Mouse (Mus musculus) forebrain, embryonic 16.5 days (tissue): Measurements from ENCODE around the gene Tor1a. TPM values are rescaled to one million over a fixed set of nuclear protein-coding genes. Genes with fewer than 3 reads are reported as not detected.

Experiments used
- ATAC-seq: fragments of 200-750 bp; cut with Nextera tagmentation; 2 replicates; pipeline ENCODE4 v1.8.0; 2017; ENCODE audit warnings: mild to moderate bottlenecking, moderate library complexity
- H3K27ac ChIP-seq: fragments of 300-500 bp; sonication (generic); 2 replicates; pipeline ENCODE4 v1.5.1; 2014; ENCODE audit warnings: low read length, control low read depth
- H3K27me3 ChIP-seq: fragments of 300-500 bp; sonication (generic); replicated peaks from 2 replicates; pipeline ENCODE4 v1.6.1; 2014; ENCODE audit warnings: low read length; ENCODE audit not compliant: control insufficient read depth, insufficient read depth
- H3K36me3 ChIP-seq: fragments of 300-500 bp; sonication (generic); 2 replicates; pipeline ENCODE4 v1.6.1; 2014; ENCODE audit not compliant: control insufficient read depth, insufficient read depth
- H3K4me1 ChIP-seq: fragments of 300-500 bp; sonication (generic); replicated peaks from 2 replicates; pipeline ENCODE4 v1.6.1; 2014; ENCODE audit warnings: low read length; ENCODE audit not compliant: control insufficient read depth, insufficient read depth
- H3K4me2 ChIP-seq: fragments of 300-500 bp; sonication (generic); 2 replicates; pipeline ENCODE4 v1.6.1; 2014; ENCODE audit warnings: mild to moderate bottlenecking, low read length, control low read depth
- H3K4me3 ChIP-seq: fragments of 300-500 bp; sonication (generic); replicated peaks from 2 replicates; pipeline ENCODE4 v1.5.1; 2014; ENCODE audit warnings: mild to moderate bottlenecking, low read length, control low read depth
- H3K9ac ChIP-seq: fragments of 300-500 bp; sonication (generic); replicated peaks from 2 replicates; pipeline ENCODE4 v1.6.1; 2014; ENCODE audit warnings: low read depth, low read length, control low read depth
- H3K9me3 ChIP-seq: fragments of 300-500 bp; sonication (generic); 2 replicates; pipeline ENCODE4 v1.6.1; 2016; ENCODE audit warnings: low read length; ENCODE audit not compliant: control insufficient read depth
- WGBS: fragments of 180-500 bp; shearing (Covaris S2); extraction: QIAGEN DNeasy Blood & Tissue Kit; methylation state at CpG from one replicate; pipeline ENCODE4 v1.1.7; 2014; 5-methylcytosine and 5-hydroxymethylcytosine counted together
- polyA plus RNA-seq: library from polyadenylated mRNA; unstranded; fragments of >200 nt; fragmentation: Nextera tagmentation; extraction: Ambion mirVana; gene quantifications from 2 replicates; pipeline ENCODE4 v1.2.1, GENCODE M21; 2015

Tor1a gene
- polyA plus RNA-seq, 1 experiment from 2014 or later: 105 TPM

DNA sequence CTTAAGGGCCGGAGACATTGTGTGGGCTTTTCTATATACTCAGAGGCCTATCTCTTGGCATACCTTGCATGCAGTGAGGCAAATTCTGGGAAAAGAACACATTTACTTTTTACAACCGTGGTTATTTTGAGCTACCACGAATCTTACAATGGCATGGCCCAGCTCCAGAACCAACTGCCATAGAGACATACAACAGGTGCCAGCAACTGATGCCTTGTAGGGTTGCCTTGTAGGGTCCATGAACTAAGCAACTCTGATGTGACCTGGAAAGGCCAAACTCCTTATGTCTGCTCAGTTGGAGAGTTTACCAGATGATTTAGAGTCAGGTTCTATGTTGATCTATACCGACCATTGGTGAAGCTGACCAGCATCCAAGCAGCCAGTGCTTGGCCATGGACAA lies 27.1 kb upstream of the Tor1a start:
- H3K9ac ChIP-seq: no peak overlapping the region
- WGBS: 95% methylated on average over 4 of the region's 4 CpGs
- ATAC-seq: no peak
- H3K4me2 ChIP-seq: no peak overlapping the region
- no peaks in the 10 kb centered on the region for H3K9me3 ChIP-seq
- no peaks in the 10 kb centered on the region for H3K36me3 ChIP-seq
- no peak overlapping the region for H3K27ac ChIP-seq
- no peaks in the 10 kb centered on the region for H3K4me1 ChIP-seq
- H3K4me3 ChIP-seq: no peak overlapping the region
- no peaks in the 10 kb centered on the region for H3K27me3 ChIP-seq

DNA sequence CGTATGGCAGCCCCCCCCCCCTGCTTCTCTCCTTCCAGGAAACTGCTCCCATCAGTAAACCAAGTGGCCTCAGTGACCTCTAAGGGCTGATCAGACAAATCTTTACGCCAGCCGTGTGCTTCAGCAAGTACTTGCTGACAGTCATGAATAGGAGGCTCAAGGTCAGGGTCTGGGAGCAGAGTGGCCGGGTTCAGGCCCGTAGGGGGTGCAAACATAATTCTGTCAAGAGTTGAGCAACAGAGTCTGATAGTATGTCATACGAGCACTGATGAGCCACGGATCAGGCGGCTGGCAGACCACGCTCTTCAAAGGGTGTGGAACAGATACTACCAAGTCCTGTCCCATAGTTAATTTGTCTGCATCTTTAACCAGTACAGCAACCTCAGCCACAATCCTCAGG lies 22.5 kb upstream of the Tor1a start:
- ATAC-seq: no peak
- no peaks in the 10 kb centered on the region for H3K36me3 ChIP-seq
- 90% methylated on average over 9 of the region's 9 CpGs for WGBS
- H3K27me3 ChIP-seq: no peaks in the 10 kb centered on the region
- no peak overlapping the region for H3K4me2 ChIP-seq
- H3K9me3 ChIP-seq: no peaks in the 10 kb centered on the region
- peaks cover 3% of the 10 kb centered on the region; the same call in 1 of the 2 replicates for H3K4me1 ChIP-seq
- H3K27ac ChIP-seq: no peak overlapping the region
- H3K4me3 ChIP-seq: no peak overlapping the region
- no peak overlapping the region for H3K9ac ChIP-seq

DNA sequence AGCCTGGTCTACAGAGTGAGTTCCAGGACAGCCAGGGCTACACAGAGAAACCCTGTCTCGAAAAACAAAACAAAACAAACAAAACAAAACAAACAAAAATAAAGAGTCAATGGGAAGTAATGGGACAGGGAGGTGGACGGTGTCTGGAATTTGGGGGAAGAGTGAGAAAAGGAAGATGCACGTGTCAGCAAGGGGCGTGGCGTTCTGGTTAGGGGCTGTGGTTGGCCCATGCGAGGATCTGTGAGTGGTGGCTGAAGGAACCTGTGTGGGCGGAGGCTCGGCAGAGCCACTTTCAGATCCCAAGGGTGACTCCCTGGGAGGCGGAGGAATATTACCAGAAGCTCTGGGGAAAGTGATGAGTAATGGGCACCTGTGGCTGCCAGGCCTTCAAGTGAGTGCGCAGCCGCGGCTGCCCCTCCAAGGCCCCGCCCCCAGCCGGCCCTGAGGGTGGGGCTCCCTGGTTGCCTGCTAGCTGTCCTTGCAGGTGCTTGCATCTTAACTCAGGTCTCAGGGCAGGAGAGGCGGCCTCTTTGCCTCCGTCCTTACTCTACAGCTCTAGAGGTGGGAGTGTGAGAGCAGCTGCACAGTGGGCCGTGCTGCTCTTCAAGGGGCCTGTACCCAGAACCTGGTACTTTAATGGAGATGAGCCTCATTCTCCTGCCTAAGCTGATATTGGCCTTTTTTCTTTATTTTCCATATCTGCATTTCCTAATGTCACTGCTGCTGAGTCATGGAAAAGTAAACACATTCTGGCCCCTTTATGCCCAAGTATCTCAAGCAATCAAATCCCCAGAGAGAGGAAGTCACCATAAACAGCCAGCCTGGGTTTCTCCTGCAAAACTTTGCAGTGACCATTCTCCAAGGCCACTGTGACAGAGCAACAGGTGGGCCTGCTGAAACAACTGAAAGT lies 17.6 kb upstream of the Tor1a start:
- H3K4me2 ChIP-seq: no peak overlapping the region
- no peaks in the 10 kb centered on the region for H3K9me3 ChIP-seq
- H3K4me3 ChIP-seq: no peak overlapping the region
- no peaks in the 10 kb centered on the region for H3K27me3 ChIP-seq
- H3K36me3 ChIP-seq: no peaks in the 10 kb centered on the region
- no peak overlapping the region for H3K9ac ChIP-seq
- peaks cover 15% of the 10 kb centered on the region for H3K4me1 ChIP-seq
- no peak overlapping the region for H3K27ac ChIP-seq
- ATAC-seq: no peak
- 25% methylated on average over 17 of the region's 17 CpGs for WGBS

DNA sequence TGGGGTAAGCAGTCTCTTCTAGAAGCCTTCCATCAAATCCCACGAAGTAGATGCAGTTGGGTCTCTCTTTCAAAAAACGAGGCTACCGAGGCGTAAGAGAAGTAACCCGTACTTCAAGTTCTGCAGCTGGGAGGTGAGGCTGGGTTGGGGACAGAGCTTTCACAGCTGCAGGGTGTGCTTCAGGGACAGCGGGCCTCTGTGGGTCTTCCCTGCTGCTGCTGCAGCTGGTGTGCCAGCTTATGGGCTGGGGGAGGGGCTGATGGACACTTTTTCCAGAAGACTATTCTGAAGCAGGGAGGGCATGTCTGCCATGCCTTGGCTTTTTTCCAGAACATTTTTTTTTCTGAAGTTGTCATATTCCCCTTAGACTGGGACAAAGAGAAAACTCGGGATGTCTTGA lies 15.3 kb upstream of the Tor1a start:
- Histone ChIP-seq H3K4me1 (peaks cover 15% of the 10 kb centered on the region), H3K4me3 (peak overlapping the region; percentile 88), H3K9ac (no peak overlapping the region), H3K27me3 (no peaks in the 10 kb centered on the region), H3K9me3 (no peaks in the 10 kb centered on the region), H3K27ac (no peak overlapping the region), H3K4me2 (peak overlapping the region; percentile 58), H3K36me3 (peaks cover 4% of the 10 kb centered on the region; the same call in 1 of the 2 replicates)
- 55% methylated on average over 7 of the region's 7 CpGs for WGBS
- no peak for ATAC-seq

DNA sequence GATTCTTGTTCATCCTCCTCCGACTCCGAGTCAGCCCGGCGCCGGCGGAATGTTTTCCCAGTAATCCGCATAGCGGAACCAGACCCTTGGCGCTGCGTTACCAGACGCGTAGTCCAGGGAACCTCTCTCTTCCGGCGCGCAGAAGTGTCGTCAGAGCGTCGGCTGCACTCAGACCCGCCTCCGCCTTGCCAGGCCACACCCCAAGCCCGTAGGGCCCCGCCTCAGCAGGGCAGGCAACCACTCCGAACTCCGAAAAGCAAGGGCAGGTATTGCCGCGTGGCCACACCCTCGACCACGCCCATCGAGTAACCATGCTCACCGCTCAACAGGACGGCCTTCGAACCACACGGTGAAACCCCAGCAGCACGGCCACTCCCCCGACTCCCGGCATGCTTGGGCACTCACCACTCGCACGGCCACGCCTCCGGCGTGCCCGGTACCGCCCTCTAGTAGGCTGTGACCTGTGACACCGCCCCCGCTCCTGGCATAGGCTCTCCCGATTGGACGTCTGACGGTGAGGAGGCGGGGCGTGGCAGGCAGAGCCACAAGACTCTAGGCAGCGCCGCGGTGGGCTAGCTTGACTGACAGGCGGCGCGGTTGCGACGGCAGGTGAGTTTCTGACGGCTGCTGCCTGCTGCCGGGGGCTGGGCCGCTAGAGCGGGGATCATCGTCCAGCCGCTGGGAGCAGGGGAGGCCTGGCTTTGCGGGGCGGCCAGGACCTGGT lies 14.2 kb upstream of the Tor1a start, which contains the start of the genes BC005624 and Usp20:
Gene BC005624 (minus strand): TSS at position 412 of the 724 bp plus-strand sequence.
Gene Usp20 (plus strand): TSS at position 490 of the 724 bp plus-strand sequence.
- Histone ChIP-seq H3K9ac (peak within 1 kb of the TSS; percentile 73), H3K4me2 (peak within 1 kb of the TSS; percentile 82), H3K27me3 (no peaks in the 10 kb centered on the region), H3K9me3 (no peaks in the 10 kb centered on the region), H3K27ac (peak within 1 kb of the TSS; percentile 71), H3K4me1 (peaks cover 15% of the 10 kb centered on the region), H3K4me3 (peak within 1 kb of the TSS; percentile 88), H3K36me3 (peaks cover 4% of the 10 kb centered on the region; the same call in 1 of the 2 replicates)
- peak; percentile 98 for ATAC-seq
- WGBS: under 1% methylated on average over 66 of the region's 66 CpGs

DNA sequence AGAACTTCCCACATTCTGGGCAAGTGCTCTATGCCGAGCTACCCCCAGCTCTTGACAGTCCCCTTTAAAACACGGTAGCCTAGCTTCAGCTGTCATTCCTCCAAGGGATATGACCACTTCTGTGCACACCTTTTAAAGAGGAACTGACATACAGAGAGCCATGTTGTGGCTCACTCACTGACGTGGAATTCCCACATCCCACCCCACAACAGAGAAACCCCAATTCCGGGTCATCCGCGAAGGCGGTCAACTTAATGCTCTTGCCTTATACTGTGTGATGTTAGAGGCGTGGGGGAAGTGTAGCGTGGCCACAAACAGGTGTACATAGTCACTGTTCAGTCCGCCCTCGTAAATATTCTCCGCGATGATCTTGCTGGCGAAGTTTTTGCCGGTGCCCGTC lies 907 bp downstream of the Tor1a start:
- no peaks in the 10 kb centered on the region for H3K9me3 ChIP-seq
- peak overlapping the region; percentile 96 for H3K9ac ChIP-seq
- no peak overlapping the region; the same call in 1 of the 2 replicates for H3K27ac ChIP-seq
- no peaks in the 10 kb centered on the region for H3K27me3 ChIP-seq
- WGBS: 21% methylated on average over 16 of the region's 16 CpGs
- ATAC-seq: no peak
- peaks cover 23% of the 10 kb centered on the region for H3K4me1 ChIP-seq
- H3K4me3 ChIP-seq: peak overlapping the region; percentile 100
- H3K4me2 ChIP-seq: peak overlapping the region; percentile 96
- H3K36me3 ChIP-seq: peaks cover 10% of the 10 kb centered on the region

DNA sequence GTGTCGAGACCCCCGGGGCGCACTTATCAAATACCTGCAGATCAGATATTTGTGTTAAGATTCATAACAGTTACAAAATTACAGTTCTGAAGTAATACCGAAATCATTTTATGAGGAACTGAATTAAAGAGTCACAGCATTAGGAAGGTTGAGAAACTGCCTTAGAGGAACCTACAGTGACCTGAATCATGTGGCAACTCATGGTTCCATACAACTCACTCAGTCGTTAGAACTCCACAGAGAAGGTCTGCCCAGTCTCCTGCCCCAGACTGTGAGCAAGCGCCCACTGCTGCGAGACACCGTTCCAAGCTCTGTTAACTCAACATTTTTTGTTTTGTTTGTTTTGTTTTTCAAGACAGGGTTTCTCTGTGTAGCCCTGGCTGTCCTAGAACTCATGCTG lies 2.1 kb downstream of the Tor1a start:
- no peak for ATAC-seq
- WGBS: 95% methylated on average over 8 of the region's 8 CpGs
- Histone ChIP-seq H3K9ac (no peak overlapping the region), H3K4me3 (no peak overlapping the region), H3K4me2 (no peak overlapping the region), H3K36me3 (peaks cover 13% of the 10 kb centered on the region), H3K4me1 (peaks cover 23% of the 10 kb centered on the region), H3K9me3 (no peaks in the 10 kb centered on the region), H3K27me3 (no peaks in the 10 kb centered on the region), H3K27ac (no peak overlapping the region)

DNA sequence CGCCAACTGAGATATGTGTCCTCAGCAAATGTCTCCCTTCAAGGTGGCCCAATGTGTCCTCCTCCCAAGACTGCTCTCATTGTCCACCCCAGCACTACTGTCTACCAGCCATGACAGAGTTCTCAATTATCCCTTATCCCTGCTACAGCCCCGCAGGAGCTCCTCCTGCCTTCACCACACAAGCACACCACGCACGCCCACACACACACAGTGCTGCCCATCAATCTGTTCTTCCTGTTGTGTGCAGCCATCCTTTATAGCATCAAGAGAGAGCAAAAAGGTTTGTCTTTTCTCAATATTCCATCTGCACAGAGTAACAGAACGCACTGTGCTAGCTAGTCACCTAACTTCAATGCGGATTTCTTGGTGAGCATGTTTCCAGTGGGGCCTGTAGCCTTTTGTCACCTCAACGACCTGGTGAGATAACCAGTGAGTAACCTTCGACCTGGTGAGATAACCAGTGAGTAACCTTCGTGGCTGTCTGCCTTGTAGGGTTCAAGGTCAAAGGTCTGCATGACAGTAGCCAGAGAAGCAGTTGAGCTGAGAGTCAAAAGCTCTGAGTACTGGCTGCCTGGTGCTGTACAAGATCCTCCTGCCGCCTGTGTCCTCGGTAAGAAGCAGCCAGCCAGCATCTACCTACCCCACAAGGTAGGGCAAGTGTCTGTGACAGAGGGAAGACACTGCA lies 5.0 kb downstream of the Tor1a start:
- Histone ChIP-seq H3K4me3 (no peak overlapping the region), H3K9me3 (no peaks in the 10 kb centered on the region), H3K9ac (no peak overlapping the region), H3K4me1 (peaks cover 23% of the 10 kb centered on the region), H3K27me3 (no peaks in the 10 kb centered on the region), H3K4me2 (no peak overlapping the region), H3K36me3 (peaks cover 34% of the 10 kb centered on the region), H3K27ac (no peak overlapping the region)
- 89% methylated on average over 11 of the region's 11 CpGs for whole genome bisulfite sequencing
- ATAC-seq: no peak

DNA sequence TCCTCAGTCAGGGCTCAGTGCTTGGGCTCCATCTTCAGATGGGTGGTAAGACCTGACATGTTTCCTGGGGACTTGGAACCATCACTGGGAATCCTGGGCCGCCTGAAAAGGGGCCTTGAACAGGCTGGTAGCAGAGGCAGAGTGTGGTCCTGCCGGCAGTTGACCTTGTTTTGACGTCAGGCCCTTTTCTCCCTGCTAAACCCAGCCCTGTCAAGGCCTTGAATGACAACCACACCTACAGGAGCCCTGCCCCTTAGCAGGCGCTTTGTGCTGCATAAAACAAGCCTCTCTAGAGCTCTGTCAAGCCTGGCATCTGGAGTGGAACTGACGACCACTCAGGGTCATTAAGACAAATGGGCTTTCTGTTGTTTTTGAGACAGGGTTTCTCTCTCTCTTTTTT lies 7.9 kb downstream of the Tor1a start:
- no peak for ATAC-seq
- Histone ChIP-seq H3K27me3 (no peaks in the 10 kb centered on the region), H3K4me1 (peaks cover 5% of the 10 kb centered on the region), H3K27ac (no peak overlapping the region), H3K9ac (no peak overlapping the region), H3K36me3 (peaks cover 43% of the 10 kb centered on the region), H3K4me2 (no peak overlapping the region), H3K9me3 (no peaks in the 10 kb centered on the region), H3K4me3 (no peak overlapping the region)
- 41% methylated on average over 5 of the region's 5 CpGs for WGBS
